Mouse (Mus musculus) midbrain, embryonic 15.5 days (tissue): ENCODE measurements around the gene Agap3. TPM values are rescaled to one million over a fixed set of nuclear protein-coding genes. Genes with fewer than 3 reads are reported as not detected.

Experiments used
- ATAC-seq: fragments of 200-750 bp; cut with Nextera tagmentation; replicated peaks from 2 replicates; pipeline ENCODE4 v1.8.0; 2017; ENCODE audit warnings: moderate TSS enrichment
- H3K27ac ChIP-seq: fragments of 300-500 bp; sonication (generic); 2 replicates; pipeline ENCODE4 v1.5.1; 2015; ENCODE audit warnings: mild to moderate bottlenecking, inconsistent platforms
- H3K27me3 ChIP-seq: fragments of 300-500 bp; sonication (generic); replicated peaks from 2 replicates; pipeline ENCODE4 v1.6.1; 2015; ENCODE audit warnings: inconsistent platforms
- H3K36me3 ChIP-seq: fragments of 300-500 bp; sonication (generic); replicated peaks from 2 replicates; pipeline ENCODE4 v1.6.1; 2015; ENCODE audit warnings: inconsistent platforms
- H3K4me1 ChIP-seq: fragments of 300-500 bp; sonication (generic); 2 replicates; pipeline ENCODE4 v1.6.1; 2015; ENCODE audit warnings: inconsistent platforms
- H3K4me2 ChIP-seq: fragments of 300-500 bp; sonication (generic); 2 replicates; pipeline ENCODE4 v1.6.1; 2015; ENCODE audit warnings: inconsistent platforms, mild to moderate bottlenecking, moderate library complexity
- H3K4me3 ChIP-seq: fragments of 300-500 bp; sonication (generic); 2 replicates; pipeline ENCODE4 v1.5.1; 2015; ENCODE audit warnings: mild to moderate bottlenecking, inconsistent platforms
- H3K9ac ChIP-seq: fragments of 300-500 bp; sonication (generic); 2 replicates; pipeline ENCODE4 v1.6.1; 2015; ENCODE audit warnings: mild to moderate bottlenecking, inconsistent platforms
- H3K9me3 ChIP-seq: fragments of 300-500 bp; sonication (generic); 2 replicates; pipeline ENCODE4 v1.6.1; 2016; ENCODE audit warnings: inconsistent platforms
- WGBS: fragments of 180-500 bp; shearing (Covaris S2); methylation state at CpG from one replicate; pipeline ENCODE4 v1.1.7; 2015; ENCODE audit warnings: mixed read lengths; 5-methylcytosine and 5-hydroxymethylcytosine counted together
- polyA plus RNA-seq: library from polyadenylated mRNA; unstranded; fragments of >200 nt; fragmentation: Nextera tagmentation; extraction: Ambion mirVana; gene quantifications from 2 replicates; pipeline ENCODE4 v1.2.1, GENCODE M21; 2015

Agap3 gene
- polyA plus RNA-seq, 1 experiment from 2014 or later, result 122 TPM

DNA sequence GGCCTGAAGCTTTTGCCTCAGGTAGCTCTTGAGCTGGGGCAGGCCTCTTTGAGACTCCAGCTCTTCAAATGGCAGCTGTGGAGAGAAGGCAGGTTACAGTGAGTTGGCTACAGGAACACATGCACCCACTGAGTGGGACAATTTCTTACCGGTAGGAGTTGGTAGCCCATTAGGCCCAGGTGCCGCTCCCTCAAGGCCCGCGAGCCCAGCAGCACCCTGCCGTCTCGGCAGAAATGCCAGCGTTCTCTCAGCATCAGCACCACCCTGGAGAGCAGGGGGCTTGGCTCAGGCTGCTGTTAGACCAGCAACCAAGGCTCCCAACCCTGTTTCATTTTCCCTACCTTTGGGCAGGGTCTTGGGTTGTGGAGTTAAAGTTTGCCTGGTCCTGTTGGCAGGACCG is 10.8 kb upstream of the Agap3 start:
- no peak for ATAC-seq
- H3K9me3 ChIP-seq, result no peaks in the 10 kb centered on the region
- H3K4me2 ChIP-seq, result no peak overlapping the region
- H3K4me3 ChIP-seq, result no peak overlapping the region
- 0 out of 2 replicates have a peak, but pooled peaks cover 3% of the 10 kb centered on the region for H3K36me3 ChIP-seq
- peaks cover 20% of the 10 kb centered on the region for H3K4me1 ChIP-seq
- WGBS, result 91% methylated on average over 8 of the region's 8 CpGs
- H3K27me3 ChIP-seq, result no peaks in the 10 kb centered on the region
- H3K27ac ChIP-seq, result no peak overlapping the region
- H3K9ac ChIP-seq, result no peak overlapping the region

GRCm38 (mm10) chr5:24442029-24442428 is 9.9 kb upstream of the Agap3 start:
- H3K36me3 ChIP-seq, result 0 out of 2 replicates have a peak, but pooled peaks cover 3% of the 10 kb centered on the region
- ATAC-seq, result no peak

GRCm38 (mm10) chr5:24443204-24443603 is 8.8 kb upstream of the Agap3 start:
- Histone ChIP-seq H3K4me3 (no peak overlapping the region), H3K4me1 (peaks cover 35% of the 10 kb centered on the region), H3K9me3 (no peaks in the 10 kb centered on the region), H3K27ac (no peak overlapping the region), H3K36me3 (0 out of 2 replicates have a peak, but pooled peaks cover 3% of the 10 kb centered on the region), H3K9ac (no peak overlapping the region), H3K4me2 (no peak overlapping the region), H3K27me3 (no peaks in the 10 kb centered on the region)
- no peak for ATAC-seq
- WGBS, result 91% methylated on average over 7 of the region's 7 CpGs

More at GRCm38 (mm10) chr5:24442029-24442428, 9.9 kb upstream of the Agap3 start:
- Histone ChIP-seq H3K4me3 (no peak overlapping the region), H3K27ac (no peak overlapping the region), H3K9ac (no peak overlapping the region), H3K4me2 (no peak overlapping the region), H3K9me3 (no peaks in the 10 kb centered on the region), H3K4me1 (peaks cover 26% of the 10 kb centered on the region), H3K27me3 (no peaks in the 10 kb centered on the region)
- WGBS, result 85% methylated on average over 9 of the region's 9 CpGs

DNA sequence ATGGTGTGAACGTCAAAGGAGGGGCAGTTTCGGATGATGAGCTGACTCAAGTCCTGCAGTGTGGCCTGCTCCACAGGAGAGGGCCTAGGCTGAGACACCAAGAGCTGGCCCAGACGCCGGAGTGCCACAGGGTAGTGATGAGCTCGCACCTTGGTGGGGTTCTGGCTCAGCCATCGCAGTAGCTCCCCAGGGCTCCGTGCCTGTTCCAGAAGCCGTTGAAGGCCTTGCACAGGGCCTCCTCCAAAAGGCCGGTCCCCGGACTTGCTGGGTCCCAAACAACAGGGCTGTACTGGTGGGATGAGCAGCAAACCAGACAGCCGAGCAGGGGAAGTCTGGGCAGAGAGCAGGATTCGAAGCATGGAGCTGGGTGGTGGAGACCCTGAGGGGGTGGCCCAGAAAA is 8.1 kb upstream of the Agap3 start:
- no peaks in the 10 kb centered on the region for H3K9me3 ChIP-seq
- no peaks in the 10 kb centered on the region for H3K27me3 ChIP-seq
- ATAC-seq, result no peak
- WGBS, result 85% methylated on average over 12 of the region's 12 CpGs
- H3K4me3 ChIP-seq, result peak overlapping the region; percentile 74
- H3K9ac ChIP-seq, result peak overlapping the region; percentile 90
- H3K36me3 ChIP-seq, result 0 out of 2 replicates have a peak, but pooled peaks cover 3% of the 10 kb centered on the region
- no peak overlapping the region for H3K27ac ChIP-seq
- peak overlapping the region; percentile 96 for H3K4me2 ChIP-seq
- peaks cover 36% of the 10 kb centered on the region for H3K4me1 ChIP-seq

DNA sequence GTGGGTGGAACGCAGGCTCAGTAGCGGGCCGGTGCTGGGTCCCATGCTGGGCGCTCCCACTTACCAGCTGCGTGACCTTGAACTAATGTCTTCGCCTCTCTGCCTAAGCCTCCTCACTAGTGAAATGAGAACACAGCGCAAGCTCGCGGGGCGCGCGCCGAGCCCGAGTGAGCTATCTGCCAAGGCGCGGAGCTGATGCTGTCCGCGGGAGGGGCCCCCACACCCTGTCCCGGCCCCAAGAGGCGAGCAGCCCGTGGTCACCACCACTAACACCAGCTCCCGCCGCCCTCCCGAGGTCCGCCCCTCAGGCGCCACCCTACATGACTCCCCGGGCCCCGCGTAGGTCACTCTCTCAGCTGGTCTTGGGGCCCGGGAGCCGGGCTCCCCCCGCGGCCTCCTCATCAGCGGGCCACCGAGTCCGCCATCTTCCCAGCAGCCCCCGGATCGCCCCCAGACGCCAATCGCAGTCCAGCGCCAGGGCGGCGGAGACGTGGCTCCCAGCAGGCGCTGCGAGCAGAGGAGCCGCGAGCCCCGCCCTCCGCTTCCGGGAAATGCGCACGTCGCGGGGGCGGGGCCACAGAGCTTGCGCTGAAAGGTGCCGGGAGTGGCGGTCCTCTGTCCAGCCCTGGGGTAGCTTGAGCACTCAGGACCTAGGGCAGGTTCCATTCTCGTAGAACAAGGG is 7.1 kb upstream of the Agap3 start, which contains the start of gene Fastk:
Gene Fastk, minus strand, starts transcription at position 542 of the 682 bp plus-strand sequence.
- peak within 1 kb of the TSS; percentile 96 for H3K4me2 ChIP-seq
- no peaks in the 10 kb centered on the region for H3K27me3 ChIP-seq
- H3K9me3 ChIP-seq, result no peaks in the 10 kb centered on the region
- H3K27ac ChIP-seq, result peak within 1 kb of the TSS; percentile 88
- WGBS, result under 1% methylated on average over 60 of the region's 60 CpGs
- H3K4me1 ChIP-seq, result peaks cover 36% of the 10 kb centered on the region
- 0 out of 2 replicates have a peak, but pooled peaks cover 3% of the 10 kb centered on the region for H3K36me3 ChIP-seq
- peak; percentile 80 for ATAC-seq
- peak within 1 kb of the TSS; percentile 90 for H3K9ac ChIP-seq
- H3K4me3 ChIP-seq, result peak within 1 kb of the TSS; percentile 74

DNA sequence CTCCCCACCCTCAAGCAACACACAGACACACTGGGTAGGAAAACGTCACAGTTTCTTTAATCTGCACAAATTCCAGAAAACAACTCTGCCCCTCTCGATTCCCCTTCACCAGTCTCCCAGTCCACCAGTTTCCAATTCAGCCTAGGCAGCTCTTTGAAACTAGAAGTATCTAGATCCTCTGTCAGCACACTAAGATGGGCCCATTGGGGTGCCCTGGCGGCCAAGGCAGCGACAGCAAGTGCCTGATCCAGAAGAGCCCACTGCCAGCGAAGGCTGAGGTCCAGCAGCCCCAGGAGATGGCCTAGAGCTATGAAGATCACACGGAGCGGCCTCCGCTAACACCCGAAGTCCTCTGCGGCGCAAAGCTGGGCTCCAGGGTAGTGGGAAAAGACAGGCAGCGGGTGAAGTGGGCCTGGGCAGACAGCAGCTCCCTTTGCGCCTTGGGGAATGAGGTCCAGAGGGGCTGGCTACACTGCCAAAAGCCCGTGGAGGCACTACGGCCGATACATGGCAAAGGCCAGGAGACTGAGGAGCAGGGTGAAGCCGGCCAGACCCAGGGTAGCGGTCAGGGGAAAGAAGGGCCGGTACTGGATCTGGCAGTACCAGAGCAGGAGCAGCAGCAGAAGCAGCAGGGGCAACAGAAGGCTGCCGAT is 6.4 kb upstream of the Agap3 start:
- H3K4me3 ChIP-seq, result peak overlapping the region; percentile 74
- peak overlapping the region; percentile 90 for H3K9ac ChIP-seq
- H3K4me2 ChIP-seq, result peak overlapping the region; percentile 96
- H3K36me3 ChIP-seq, result 0 out of 2 replicates have a peak, but pooled peaks cover 3% of the 10 kb centered on the region
- H3K27me3 ChIP-seq, result no peaks in the 10 kb centered on the region
- ATAC-seq, result 0 out of 2 replicates have a peak, but pooled peaks have one; percentile 0
- H3K4me1 ChIP-seq, result peaks cover 36% of the 10 kb centered on the region
- no peaks in the 10 kb centered on the region for H3K9me3 ChIP-seq
- H3K27ac ChIP-seq, result peak overlapping the region; percentile 88
- 57% methylated on average over 20 of the region's 20 CpGs for WGBS

DNA sequence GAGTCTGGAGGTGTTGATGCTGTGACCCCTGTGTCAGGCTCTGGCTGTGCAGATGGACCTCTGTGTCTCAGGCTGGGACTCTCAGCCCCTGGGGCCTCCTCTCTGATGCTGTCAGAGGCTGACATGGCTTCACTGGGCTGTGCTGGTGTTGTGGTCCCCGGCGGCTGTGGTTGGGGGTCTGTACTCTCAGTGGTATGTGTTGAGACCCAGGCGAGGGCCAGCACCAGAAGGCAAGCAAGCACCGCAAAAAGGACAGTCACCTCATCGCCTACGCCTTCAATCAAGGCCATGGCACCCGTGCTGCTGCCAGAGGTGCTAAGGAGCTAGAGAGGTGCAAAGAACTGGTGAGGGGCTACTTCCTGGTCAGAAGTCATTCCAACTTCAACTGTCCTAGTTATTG is 5.3 kb upstream of the Agap3 start:
- H3K36me3 ChIP-seq, result 0 out of 2 replicates have a peak, but pooled peaks cover 3% of the 10 kb centered on the region
- no peaks in the 10 kb centered on the region for H3K9me3 ChIP-seq
- H3K27me3 ChIP-seq, result no peaks in the 10 kb centered on the region
- ATAC-seq, result no peak
- no peak overlapping the region for H3K9ac ChIP-seq
- no peak overlapping the region for H3K27ac ChIP-seq
- peaks cover 39% of the 10 kb centered on the region for H3K4me1 ChIP-seq
- no peak overlapping the region for H3K4me3 ChIP-seq
- H3K4me2 ChIP-seq, result peak overlapping the region; percentile 89
- 92% methylated on average over 7 of the region's 7 CpGs for WGBS

DNA sequence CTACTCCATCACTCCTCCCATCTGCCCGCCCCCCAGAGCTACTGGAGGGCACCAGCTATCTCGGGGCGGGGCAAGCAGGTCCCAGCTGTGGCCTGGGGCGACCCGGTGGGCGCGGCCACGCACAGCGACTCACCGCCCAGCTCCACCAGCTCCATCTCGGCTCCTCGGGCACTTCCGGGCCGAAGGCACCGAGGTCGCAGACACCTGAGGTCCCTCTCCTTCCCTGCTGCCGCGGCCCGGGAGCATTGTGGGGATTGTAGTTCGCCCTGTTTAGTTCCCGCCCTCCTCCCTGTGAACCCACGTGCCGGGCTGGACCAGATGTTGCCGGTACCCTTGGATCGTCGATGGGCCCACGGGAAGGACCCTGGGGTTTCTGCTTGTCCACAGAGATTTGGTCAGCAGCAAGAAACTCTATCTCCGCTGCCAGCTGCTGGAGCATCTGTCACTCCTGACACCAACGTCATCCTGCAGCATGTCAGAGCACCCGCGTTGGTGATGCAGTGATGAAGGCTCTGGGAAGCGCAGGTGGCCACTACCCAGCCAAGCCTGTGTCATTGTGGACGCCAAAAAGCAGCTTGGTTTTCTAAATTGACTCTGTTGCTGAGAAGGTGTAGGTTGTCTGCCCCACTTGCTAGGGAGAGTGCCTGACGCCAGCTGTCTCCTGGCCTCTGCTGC is 4.2 kb upstream of the Agap3 start, which contains the start of gene Tmub1:
Gene Tmub1, minus strand, starts transcription at position 231 of the 675 bp plus-strand sequence.
- peak within 1 kb of the TSS; percentile 51 for H3K27ac ChIP-seq
- ATAC-seq, result peak; percentile 59
- H3K27me3 ChIP-seq, result no peaks in the 10 kb centered on the region
- H3K9me3 ChIP-seq, result no peaks in the 10 kb centered on the region
- 2% methylated on average over 32 of the region's 34 CpGs for WGBS
- peaks cover 39% of the 10 kb centered on the region for H3K4me1 ChIP-seq
- H3K36me3 ChIP-seq, result 0 out of 2 replicates have a peak, but pooled peaks cover 3% of the 10 kb centered on the region
- H3K4me3 ChIP-seq, result peak within 1 kb of the TSS; percentile 60
- peak within 1 kb of the TSS; percentile 89 for H3K4me2 ChIP-seq
- peak within 1 kb of the TSS; percentile 63 for H3K9ac ChIP-seq

DNA sequence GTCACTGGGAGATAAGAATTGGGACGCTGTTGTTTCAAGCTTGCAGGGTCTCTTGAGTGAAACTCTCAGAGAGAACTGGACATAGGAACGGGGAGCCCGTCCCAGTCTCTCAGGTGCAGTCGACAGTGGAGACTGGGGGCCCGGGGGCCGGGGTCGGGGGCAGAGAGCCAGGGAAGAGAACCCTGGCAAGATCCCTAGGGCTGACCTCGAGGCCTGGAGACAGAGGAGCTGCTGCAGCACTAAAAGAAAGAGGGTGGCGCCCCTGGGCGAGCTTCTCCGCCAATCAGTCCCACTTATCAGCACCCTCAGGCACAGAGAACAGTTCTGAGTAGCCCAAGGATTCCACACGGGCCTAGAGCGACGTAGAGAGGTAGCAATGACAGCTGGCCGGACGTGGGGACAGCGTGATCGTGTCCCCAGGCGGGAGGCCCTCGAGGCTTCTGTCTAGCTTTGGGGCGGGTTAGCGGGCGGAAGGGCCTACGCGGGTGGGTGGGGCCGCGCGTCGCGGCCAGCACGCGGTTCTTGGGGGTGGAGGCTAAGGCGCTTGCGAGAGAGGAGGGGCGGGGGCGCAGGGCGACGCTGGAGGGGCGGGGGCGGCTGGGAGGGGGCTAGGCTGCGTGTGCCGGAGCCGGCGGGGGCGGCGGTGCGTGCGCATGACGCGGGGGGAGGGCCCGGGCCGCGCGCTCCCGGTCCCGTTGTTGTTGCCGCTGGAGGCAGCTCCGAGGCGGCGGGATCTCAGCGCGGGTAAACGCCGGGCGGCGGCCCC is 530 bp upstream of the Agap3 start:
- Histone ChIP-seq H3K4me3 (peak overlapping the region; percentile 87), H3K4me2 (peak overlapping the region; percentile 82), H3K36me3 (no peaks in the 10 kb centered on the region), H3K9ac (peak overlapping the region; percentile 88), H3K9me3 (no peaks in the 10 kb centered on the region), H3K27me3 (no peaks in the 10 kb centered on the region), H3K4me1 (peaks cover 55% of the 10 kb centered on the region), H3K27ac (peak overlapping the region; percentile 90)
- ATAC-seq, result peak; percentile 66
- 1% methylated on average over 66 of the region's 66 CpGs for WGBS

- peak overlapping the region; percentile 90 for H3K27ac ChIP-seq
- H3K36me3 ChIP-seq, result no peaks in the 10 kb centered on the region
- H3K9me3 ChIP-seq, result no peaks in the 10 kb centered on the region
- peak overlapping the region; percentile 82 for H3K4me2 ChIP-seq
- peaks cover 47% of the 10 kb centered on the region for H3K4me1 ChIP-seq
- peak; percentile 14; the same call in 1 of the 2 replicates for ATAC-seq
- H3K4me3 ChIP-seq, result peak overlapping the region; percentile 87
- no peaks in the 10 kb centered on the region for H3K27me3 ChIP-seq
- peak overlapping the region; percentile 88 for H3K9ac ChIP-seq
- under 1% methylated on average over 29 of the region's 29 CpGs for WGBS
Measured at GRCm38 (mm10) chr5:24452691-24453233, 785 bp downstream of the Agap3 start.

DNA sequence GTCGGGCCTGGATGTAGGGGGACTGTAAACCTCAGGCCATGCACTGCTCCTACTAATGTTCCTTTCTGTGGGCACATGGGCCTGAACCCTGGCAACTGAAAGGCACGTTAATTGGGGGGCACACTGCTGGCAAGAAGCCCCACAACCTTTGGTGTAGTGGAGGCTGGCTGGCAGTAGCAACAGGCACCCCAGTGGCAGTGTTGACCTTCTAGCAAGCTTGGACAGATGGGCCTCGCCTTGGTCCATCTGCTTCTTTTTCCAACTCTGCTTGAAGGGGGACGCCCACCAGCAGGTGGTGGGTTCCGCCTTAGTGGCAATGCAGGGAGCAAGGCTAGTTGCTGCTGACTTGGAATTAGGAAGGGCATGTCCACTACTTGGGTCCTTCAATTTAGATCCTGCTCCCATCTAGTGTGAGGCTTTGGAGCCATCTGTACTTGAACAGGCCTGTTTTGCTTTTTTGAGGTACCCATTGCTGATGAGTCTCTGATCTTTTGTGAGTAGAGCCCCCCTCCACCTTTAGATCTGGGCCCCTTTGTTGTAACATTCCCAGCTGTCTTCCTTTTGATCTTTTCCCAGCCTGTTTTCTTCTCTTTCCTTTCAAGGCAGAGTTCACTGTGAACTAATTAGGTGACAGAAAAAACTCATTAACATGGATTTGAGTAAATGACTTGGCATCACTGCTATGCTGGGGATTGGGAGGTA is 1.5 kb downstream of the Agap3 start:
- H3K4me3 ChIP-seq, result peak overlapping the region; percentile 87
- H3K9ac ChIP-seq, result peak overlapping the region; percentile 88
- H3K9me3 ChIP-seq, result no peaks in the 10 kb centered on the region
- WGBS, result 3% methylated on average over 5 of the region's 5 CpGs
- peak; percentile 7; the same call in 1 of the 2 replicates for ATAC-seq
- no peaks in the 10 kb centered on the region for H3K27me3 ChIP-seq
- peaks cover 42% of the 10 kb centered on the region for H3K4me1 ChIP-seq
- 0 out of 2 replicates have a peak, but pooled peaks cover 1% of the 10 kb centered on the region for H3K36me3 ChIP-seq
- peak overlapping the region; percentile 82 for H3K4me2 ChIP-seq
- H3K27ac ChIP-seq, result peak overlapping the region; percentile 90
